Mouse (Mus musculus) kidney, embryonic 14.5 days (tissue): Measurements from ENCODE around the gene Cps1. TPM values are rescaled to one million over a fixed set of nuclear protein-coding genes. Genes with fewer than 3 reads are reported as not detected.
A peak's percentile ranks its signal among the peaks of the same experiment; 100 is the strongest.

ENCODE experiments used
- ATAC-seq: fragments of 200-750 bp; cut with Nextera tagmentation; 2 replicates; pipeline ENCODE4 v1.8.0; 2017; ENCODE audit warnings: moderate number of reproducible peaks, mild to moderate bottlenecking, moderate TSS enrichment, moderate library complexity; ENCODE audit not compliant: low FRiP score, low TSS enrichment
- H3K27ac ChIP-seq: fragments of 300-500 bp; sonication (generic); 2 replicates; pipeline ENCODE4 v1.5.1; 2014; ENCODE audit warnings: low read depth, mild to moderate bottlenecking, low read length, moderate library complexity, mixed read lengths
- H3K27me3 ChIP-seq: fragments of 300-500 bp; sonication (generic); 2 replicates; pipeline ENCODE4 v1.6.1; 2014; ENCODE audit warnings: mild to moderate bottlenecking, low read length; ENCODE audit not compliant: control insufficient read depth, insufficient read depth
- H3K36me3 ChIP-seq: fragments of 300-500 bp; sonication (generic); 2 replicates; pipeline ENCODE4 v1.6.1; 2014; ENCODE audit warnings: low read length, mixed read lengths; ENCODE audit not compliant: control insufficient read depth, insufficient read depth
- H3K4me1 ChIP-seq: fragments of 300-500 bp; sonication (generic); 2 replicates; pipeline ENCODE4 v1.6.1; 2014; ENCODE audit warnings: low read length, mixed read lengths; ENCODE audit not compliant: control insufficient read depth, insufficient read depth
- H3K4me2 ChIP-seq: fragments of 300-500 bp; sonication (generic); replicated peaks from 2 replicates; pipeline ENCODE4 v1.6.1; 2014; ENCODE audit warnings: low read depth, mild to moderate bottlenecking, low read length
- H3K4me3 ChIP-seq: fragments of 300-500 bp; sonication (generic); 2 replicates; pipeline ENCODE4 v1.5.1; 2014; ENCODE audit warnings: mild to moderate bottlenecking, low read length
- H3K9ac ChIP-seq: fragments of 300-500 bp; sonication (generic); 2 replicates; pipeline ENCODE4 v1.6.1; 2014; ENCODE audit warnings: low read depth, mild to moderate bottlenecking, low read length, moderate library complexity
- H3K9me3 ChIP-seq: fragments of 300-500 bp; sonication (generic); 2 replicates; pipeline ENCODE4 v1.6.1; 2016; ENCODE audit warnings: low read length; ENCODE audit not compliant: control insufficient read depth
- WGBS: fragments of 180-500 bp; shearing (Covaris S2); extraction: QIAGEN DNeasy Blood & Tissue Kit; methylation state at CpG from one replicate; pipeline ENCODE4 v1.1.7; 2014; 5-methylcytosine and 5-hydroxymethylcytosine counted together
- polyA plus RNA-seq: library from polyadenylated mRNA; unstranded; fragments of >200 nt; fragmentation: Nextera tagmentation; extraction: Ambion mirVana; gene quantifications from 2 replicates; pipeline ENCODE4 v1.2.1, GENCODE M21; 2014

The Cps1 gene
- polyA plus RNA-seq, 1 experiment from 2014 or later, result 0.08 TPM

DNA sequence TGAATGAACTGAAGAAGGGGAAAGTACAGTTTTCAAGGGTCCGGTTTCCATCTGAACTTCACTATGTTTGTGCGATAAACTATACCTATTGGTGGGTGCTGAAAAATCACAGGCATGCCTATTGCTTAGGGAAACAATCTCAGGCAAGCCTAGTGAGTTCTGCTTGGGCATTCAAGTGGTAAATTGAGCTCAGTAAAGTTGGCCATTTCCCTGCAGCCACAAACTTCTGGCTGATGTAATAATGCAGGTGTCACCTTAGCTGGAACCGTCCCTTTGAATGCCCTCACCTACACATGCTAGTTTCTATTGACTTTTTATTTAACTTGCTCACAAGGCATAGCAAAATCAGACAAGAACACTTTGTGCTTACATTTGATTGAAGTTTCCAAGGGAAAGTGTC lies 61.3 kb downstream of the Cps1 start:
- H3K4me1 ChIP-seq, result 0 out of 2 replicates have a peak, but pooled peaks cover 3% of the 10 kb centered on the region
- no peak overlapping the region for H3K27ac ChIP-seq
- H3K4me3 ChIP-seq, result no peak overlapping the region
- WGBS, result 45% methylated on average over 3 of the region's 3 CpGs
- no peak overlapping the region for H3K9ac ChIP-seq
- H3K9me3 ChIP-seq, result no peaks in the 10 kb centered on the region
- H3K27me3 ChIP-seq, result no peaks in the 10 kb centered on the region
- no peaks in the 10 kb centered on the region for H3K36me3 ChIP-seq
- no peak overlapping the region for H3K4me2 ChIP-seq
- peak; percentile 80; the same call in 1 of the 2 replicates for ATAC-seq

DNA sequence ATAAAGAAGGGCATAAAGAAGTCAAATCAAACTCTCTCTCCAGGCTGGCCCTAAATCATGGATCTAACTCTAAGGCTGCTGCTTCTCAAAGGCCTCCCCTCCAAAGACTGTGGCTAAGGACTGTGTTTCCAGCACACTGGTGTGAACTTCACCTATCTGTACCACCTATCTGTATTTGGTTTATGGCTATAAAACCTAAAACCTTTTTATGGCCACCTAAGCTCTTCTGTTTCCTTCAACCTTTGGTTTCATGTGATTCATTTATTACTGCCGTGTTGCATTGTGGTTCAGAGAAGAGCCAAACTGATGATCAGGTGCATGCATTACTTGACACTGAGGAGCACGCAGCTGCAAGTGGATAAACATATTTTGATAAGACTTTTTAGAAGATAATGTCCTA lies 74.5 kb downstream of the Cps1 start:
- H3K4me1 ChIP-seq, result no peaks in the 10 kb centered on the region
- H3K4me2 ChIP-seq, result no peak overlapping the region
- no peaks in the 10 kb centered on the region for H3K9me3 ChIP-seq
- H3K9ac ChIP-seq, result no peak overlapping the region
- WGBS, result 90% methylated on average over 2 of the region's 2 CpGs
- no peak for ATAC-seq
- H3K4me3 ChIP-seq, result no peak overlapping the region
- no peak overlapping the region for H3K27ac ChIP-seq
- no peaks in the 10 kb centered on the region for H3K36me3 ChIP-seq
- H3K27me3 ChIP-seq, result no peaks in the 10 kb centered on the region

DNA sequence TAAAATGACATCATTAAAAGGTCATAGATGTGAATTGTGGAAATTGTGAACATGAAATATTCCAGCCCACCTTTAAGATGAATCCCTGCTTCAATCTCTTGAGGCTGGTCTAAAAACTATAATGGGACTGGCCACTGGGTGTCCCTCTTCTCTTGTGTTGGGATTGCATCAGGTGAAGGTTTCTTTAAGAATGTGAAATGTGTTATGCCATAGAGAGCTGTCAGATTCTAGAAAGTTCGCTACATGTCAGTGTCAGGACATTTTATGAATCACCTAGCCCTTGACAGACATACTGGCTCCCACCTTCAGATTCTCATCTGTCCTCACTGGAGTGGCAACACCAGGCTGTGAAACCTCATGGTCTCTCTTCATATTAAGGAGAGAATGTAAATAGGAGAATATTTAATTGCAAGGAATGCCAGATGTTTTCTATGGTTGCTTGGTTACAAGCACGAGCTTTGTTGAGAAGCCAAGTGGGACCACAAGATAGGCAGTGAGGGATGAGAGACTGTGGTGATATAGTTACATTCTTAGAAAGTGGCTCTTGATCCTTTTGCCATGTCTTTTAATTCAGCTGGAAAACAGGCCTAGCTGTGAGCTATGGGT lies 95.6 kb downstream of the Cps1 start:
- no peaks in the 10 kb centered on the region for H3K4me1 ChIP-seq
- no peak overlapping the region for H3K4me2 ChIP-seq
- ATAC-seq, result no peak
- no peak overlapping the region for H3K9ac ChIP-seq
- WGBS, result 62% methylated on average over 2 of the region's 2 CpGs
- no peak overlapping the region for H3K4me3 ChIP-seq
- H3K27me3 ChIP-seq, result no peaks in the 10 kb centered on the region
- H3K9me3 ChIP-seq, result no peaks in the 10 kb centered on the region
- no peaks in the 10 kb centered on the region for H3K36me3 ChIP-seq
- no peak overlapping the region for H3K27ac ChIP-seq

DNA sequence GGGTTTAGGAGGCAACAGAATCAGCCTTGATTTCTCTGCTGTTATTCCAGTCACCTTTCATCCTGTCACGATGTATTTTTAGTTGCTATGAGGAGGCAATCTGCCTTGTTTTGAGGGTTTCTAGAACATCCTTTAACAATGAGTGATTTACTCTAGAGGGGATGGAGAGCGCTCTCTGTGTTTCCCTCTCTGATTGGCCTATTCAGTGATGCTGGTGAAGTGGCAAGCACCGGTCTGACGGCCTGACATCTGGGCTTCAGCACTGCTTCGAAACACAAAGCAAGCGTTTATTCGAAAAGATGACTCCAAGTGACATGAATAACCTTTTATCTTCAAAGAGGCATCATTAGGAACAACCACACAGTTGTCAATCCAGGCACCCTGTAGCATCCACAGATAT lies 100.8 kb downstream of the Cps1 start:
- H3K9me3 ChIP-seq, result no peaks in the 10 kb centered on the region
- H3K4me1 ChIP-seq, result no peaks in the 10 kb centered on the region
- no peak overlapping the region for H3K4me2 ChIP-seq
- no peak overlapping the region for H3K9ac ChIP-seq
- 80% methylated on average over 7 of the region's 7 CpGs for WGBS
- H3K27ac ChIP-seq, result no peak overlapping the region
- no peak for ATAC-seq
- H3K4me3 ChIP-seq, result no peak overlapping the region
- no peaks in the 10 kb centered on the region for H3K27me3 ChIP-seq
- H3K36me3 ChIP-seq, result no peaks in the 10 kb centered on the region

DNA sequence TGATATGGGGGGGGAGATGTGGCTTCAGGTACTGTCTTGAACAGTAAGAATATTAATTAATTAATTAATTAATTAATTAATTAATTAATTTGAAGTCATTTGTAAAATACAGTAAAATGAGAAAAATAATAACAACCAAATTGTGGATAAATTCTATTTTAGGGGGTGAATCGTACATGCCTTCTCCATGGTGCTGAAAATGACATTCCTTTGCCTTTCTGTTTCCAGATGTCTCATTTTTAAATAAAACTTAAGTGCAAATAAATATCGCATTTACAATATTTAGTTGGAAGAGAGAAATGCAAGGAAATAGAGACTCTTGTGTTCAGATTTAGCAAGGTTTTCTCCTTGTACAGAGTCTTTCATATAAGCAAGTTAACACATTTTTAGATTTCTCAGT lies 112.0 kb downstream of the Cps1 start:
- Histone ChIP-seq H3K27ac (no peak overlapping the region), H3K9me3 (no peaks in the 10 kb centered on the region), H3K4me3 (no peak overlapping the region), H3K9ac (no peak overlapping the region), H3K4me2 (no peak overlapping the region), H3K27me3 (no peaks in the 10 kb centered on the region), H3K4me1 (no peaks in the 10 kb centered on the region), H3K36me3 (no peaks in the 10 kb centered on the region)
- WGBS, result 73% methylated on average over 2 of the region's 2 CpGs
- ATAC-seq, result no peak

DNA sequence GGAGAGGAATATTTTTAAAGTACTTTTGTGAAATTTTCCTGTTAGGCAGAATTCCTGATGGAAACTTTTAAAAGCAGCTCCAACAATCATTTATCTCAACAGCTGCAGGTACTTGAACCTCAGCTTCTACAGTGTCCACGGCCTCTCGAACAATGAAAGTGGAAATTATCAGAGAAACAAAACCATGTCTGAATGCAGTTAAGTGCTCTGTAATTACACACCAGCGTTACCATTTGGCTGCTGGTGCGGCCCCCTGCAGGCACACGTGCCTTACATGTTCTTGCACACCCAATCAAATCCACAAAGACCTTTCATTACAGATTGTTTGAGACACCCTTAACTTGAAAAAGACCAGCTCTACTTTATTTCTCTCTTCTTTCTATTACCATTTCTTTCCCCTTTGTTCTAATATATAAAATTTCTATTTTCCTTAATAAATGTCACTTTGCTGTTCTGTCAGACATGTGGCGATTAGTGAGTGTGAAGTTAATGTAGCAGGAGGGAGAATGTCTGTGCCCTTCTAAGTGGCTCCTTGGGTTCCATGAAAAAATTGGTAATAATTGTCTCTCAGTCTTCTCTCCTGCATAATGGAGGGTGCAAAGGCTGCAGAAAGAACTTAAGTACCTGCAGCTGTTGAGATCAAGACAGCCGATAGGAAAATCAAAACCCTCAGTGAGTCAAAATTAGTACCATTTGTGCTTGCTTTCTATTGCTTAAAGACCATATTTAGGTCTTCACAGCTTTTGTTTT lies 112.8 kb downstream of the Cps1 start:
- Histone ChIP-seq H3K27me3 (no peaks in the 10 kb centered on the region), H3K4me3 (no peak overlapping the region), H3K4me1 (no peaks in the 10 kb centered on the region), H3K9ac (no peak overlapping the region), H3K4me2 (no peak overlapping the region), H3K9me3 (no peaks in the 10 kb centered on the region), H3K36me3 (no peaks in the 10 kb centered on the region), H3K27ac (no peak overlapping the region)
- WGBS, result 81% methylated on average over 7 of the region's 7 CpGs
- no peak for ATAC-seq

DNA sequence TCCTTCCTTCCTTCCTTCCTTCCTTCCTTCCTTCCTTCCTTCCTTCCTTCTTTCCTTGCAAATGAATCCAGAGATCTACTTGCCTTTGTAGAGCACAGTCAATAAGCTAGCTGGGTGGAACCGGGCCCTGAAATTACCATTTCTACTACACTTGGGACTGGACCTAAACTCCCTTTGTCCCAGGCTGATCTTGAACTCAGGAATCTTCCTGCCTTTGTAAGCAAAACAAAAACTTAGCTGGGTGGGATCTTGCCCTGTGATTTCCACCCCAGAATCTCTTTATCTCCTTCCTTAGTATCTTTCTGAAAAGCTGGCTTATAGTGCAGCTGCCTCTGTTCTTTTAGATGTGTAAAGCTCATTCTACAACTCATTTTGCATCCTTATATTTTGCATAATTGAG lies 115.6 kb downstream of the Cps1 start:
- WGBS, result 91% methylated on average over 1 of the region's 1 CpGs
- Histone ChIP-seq H3K4me2 (no peak overlapping the region), H3K4me1 (no peaks in the 10 kb centered on the region), H3K9me3 (no peaks in the 10 kb centered on the region), H3K4me3 (no peak overlapping the region), H3K36me3 (no peaks in the 10 kb centered on the region), H3K27me3 (no peaks in the 10 kb centered on the region), H3K27ac (no peak overlapping the region), H3K9ac (no peak overlapping the region)
- ATAC-seq, result no peak

DNA sequence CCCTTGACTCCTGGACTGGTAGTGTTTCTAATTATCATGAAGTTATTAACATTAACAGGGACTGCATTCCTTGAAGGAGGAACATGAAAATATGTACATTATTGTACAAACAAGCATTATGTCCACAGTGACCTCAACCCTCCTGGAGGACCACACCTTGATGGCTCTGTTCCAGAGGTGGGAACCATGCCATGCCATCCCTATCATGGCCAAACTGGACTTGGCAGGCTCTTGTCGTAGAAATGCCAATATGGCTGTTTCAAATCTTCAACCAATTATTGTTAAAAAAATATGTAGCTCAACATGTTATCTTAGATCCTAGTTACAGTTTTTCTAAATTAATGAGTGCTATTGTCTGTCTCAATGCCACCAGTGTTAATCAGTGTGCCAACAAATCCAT lies 116.1 kb downstream of the Cps1 start:
- Histone ChIP-seq H3K9ac (no peak overlapping the region), H3K4me2 (no peak overlapping the region), H3K4me1 (no peaks in the 10 kb centered on the region), H3K27ac (no peak overlapping the region), H3K27me3 (no peaks in the 10 kb centered on the region), H3K4me3 (no peak overlapping the region), H3K9me3 (no peaks in the 10 kb centered on the region), H3K36me3 (no peaks in the 10 kb centered on the region)
- no peak for ATAC-seq
- WGBS, result 85% methylated on average over 1 of the region's 1 CpGs

DNA sequence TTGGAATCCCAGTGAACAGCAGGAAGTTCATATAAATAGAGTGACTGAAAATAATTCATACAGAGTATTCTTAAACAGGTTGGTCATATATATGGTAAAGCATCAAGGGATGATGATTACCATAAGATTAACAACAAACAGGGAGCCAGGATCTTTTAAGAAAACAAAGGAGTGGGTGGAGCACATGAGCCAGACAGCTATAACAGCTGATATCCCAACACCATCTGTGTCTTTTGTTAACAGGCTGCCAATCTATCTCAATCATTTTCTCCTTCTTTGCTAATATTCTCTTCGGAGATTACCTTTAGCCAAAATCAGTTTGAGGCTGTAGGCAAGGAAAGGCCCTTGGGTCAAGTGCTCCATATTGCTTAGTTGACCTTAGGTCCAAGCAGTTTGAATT lies 142.4 kb downstream of the Cps1 start:
- Histone ChIP-seq H3K9me3 (no peaks in the 10 kb centered on the region), H3K27me3 (no peaks in the 10 kb centered on the region), H3K4me3 (no peak overlapping the region), H3K36me3 (no peaks in the 10 kb centered on the region), H3K4me2 (no peak overlapping the region), H3K4me1 (no peaks in the 10 kb centered on the region), H3K9ac (no peak overlapping the region), H3K27ac (no peak overlapping the region)
- WGBS, result 96% methylated on average over 1 of the region's 1 CpGs
- ATAC-seq, result no peak
